Mouse (Mus musculus) gastrocnemius, postnatal 14 days (tissue): ENCODE results near the gene Gm6993. TPM values are rescaled to one million over a fixed set of nuclear protein-coding genes. Genes with fewer than 3 reads are reported as not detected.

Source experiments
- DNase-seq: peaks from one replicate; pipeline ENCODE4 v3.0.0; 2021; ENCODE audit warnings: mixed read lengths
- intact Hi-C: fragments of 180-260 bp; cut with DNase I; formaldehyde crosslinking; loops from one replicate; pipeline ENCODE4 v1.15.1; 2025; ENCODE audit warnings: low total_unique reads
- total RNA-seq, 2 experiments: library from RNA; stranded (reverse); gene quantifications; 2 replicates each; pipeline ENCODE4 v1.2.3; 2021

Gm6993 gene
- total RNA-seq, 2 experiments from 2014 or later = not detected

DNA sequence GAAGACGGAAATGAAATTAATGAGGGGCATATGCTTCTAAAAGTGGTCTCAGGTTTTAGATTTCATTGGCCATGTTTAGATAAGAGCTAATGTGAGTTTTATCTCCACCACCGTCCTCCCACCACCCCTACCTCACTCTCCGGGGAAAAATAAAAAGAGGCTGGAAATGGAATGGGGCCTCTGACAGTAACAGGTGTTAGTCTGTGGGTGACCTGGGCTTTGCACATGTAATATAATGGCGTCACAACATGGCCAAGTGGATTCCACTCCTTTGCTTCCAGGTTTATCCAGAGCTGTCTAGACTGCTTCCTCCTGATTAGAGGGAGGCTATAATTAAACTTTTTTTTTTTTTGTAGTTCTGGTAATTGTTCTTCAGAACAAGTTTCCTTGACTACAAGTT is 26.8 kb downstream of the Gm6993 start:
- no peak for DNase-seq
- intact Hi-C loops = loop anchor here (10.0 kb wide), 1 partner anchor 83 kb away; no protein-coding TSS in a partner anchor

DNA sequence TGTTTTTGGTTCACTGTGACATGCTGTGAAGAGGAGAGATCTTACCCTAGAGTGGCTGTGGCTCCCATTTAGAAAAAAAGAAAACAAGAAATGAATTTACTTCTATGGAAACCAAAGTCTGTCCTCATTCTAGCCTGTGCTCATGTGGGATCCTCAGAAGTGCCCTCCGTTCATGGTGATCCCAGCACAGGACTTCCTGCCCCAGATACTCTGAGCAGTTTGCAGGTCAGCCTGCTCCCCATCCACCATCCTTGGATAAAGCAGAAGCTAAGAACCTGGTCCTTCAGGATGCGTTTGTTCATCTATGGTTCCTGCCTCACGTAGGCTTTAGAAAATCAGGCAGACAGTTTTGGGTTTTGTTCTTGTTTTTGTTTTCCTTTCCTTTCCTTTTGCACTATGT is 27.7 kb downstream of the Gm6993 start:
- DNase-seq = no peak

DNA sequence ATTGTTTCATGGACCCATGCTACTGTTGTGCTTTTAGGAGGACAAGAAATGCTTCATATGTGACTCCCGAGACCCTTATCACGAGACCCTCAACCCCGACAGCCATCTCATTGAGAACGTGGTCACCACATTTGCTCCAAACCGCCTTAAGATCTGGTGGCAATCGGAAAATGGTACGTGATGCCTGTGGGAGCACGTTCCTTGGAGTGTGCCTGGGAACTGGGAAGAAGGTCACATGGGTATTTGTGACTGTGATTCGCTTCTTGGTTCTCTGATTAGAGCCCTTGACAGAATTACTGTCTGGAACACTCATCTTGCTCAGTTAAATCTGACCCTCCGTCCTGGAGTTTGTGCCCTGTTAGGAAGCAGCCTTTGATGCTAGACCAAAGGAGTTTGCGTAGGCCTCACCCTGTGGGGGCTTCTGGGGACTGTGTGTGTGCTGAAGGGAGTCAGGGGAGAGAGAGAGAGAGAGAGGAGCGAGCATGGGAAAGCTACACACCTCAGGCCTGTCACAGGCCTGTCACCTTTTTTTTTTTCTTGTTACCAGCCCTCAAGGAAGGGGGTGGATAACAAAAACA is 28.5 kb downstream of the Gm6993 start:
- no peak for DNase-seq
- intact Hi-C loops = loop anchor here (10.0 kb wide), 1 partner anchor 84 kb away; no protein-coding TSS in a partner anchor

More for the DNA sequence above, 27.7 kb downstream of the Gm6993 start:
- intact Hi-C loops = loop anchor here (10.0 kb wide), 1 partner anchor 84 kb away; no protein-coding TSS in a partner anchor

DNA sequence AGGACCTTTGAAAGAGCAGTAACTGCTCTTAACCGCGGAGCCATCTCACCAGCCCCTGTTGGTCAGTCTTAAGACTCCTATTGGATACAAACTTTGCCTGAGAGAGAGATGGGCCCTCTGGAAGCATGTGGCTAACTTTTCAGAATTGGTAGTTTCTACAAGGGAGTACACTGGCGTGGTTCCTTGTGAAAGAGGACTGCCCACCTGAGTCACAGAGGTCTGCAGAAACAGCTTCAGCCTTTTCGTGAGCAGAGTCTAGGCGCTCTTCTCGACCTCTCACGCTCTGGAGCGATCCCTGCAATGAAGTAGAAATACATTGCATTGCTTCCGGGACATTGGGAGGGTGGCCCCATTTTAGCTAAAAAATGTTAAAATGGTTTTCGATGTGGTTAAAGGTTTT is 29.8 kb downstream of the Gm6993 start:
- DNase-seq = no peak
- intact Hi-C loops = no loop called here

DNA sequence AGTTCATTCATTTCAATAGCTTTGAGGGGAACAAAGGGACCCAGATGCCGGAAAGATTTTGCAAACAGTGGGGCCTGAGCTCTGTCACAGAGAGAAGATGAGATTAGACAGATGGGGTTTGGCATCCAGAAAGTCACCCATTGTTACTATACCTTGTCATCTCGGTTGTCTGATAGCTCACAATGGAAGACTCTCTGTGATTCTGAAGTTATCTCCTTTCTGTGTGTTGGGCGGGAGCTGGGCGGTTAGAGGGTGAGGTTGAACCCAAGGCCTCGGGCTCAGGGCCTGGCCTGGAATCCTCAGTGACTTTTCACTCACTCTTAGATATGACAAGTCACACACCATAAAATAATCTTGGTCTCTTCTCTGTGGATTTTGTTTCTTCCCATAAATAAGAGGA is 30.2 kb downstream of the Gm6993 start:
- intact Hi-C loops = no loop called here
- DNase-seq = no peak

DNA sequence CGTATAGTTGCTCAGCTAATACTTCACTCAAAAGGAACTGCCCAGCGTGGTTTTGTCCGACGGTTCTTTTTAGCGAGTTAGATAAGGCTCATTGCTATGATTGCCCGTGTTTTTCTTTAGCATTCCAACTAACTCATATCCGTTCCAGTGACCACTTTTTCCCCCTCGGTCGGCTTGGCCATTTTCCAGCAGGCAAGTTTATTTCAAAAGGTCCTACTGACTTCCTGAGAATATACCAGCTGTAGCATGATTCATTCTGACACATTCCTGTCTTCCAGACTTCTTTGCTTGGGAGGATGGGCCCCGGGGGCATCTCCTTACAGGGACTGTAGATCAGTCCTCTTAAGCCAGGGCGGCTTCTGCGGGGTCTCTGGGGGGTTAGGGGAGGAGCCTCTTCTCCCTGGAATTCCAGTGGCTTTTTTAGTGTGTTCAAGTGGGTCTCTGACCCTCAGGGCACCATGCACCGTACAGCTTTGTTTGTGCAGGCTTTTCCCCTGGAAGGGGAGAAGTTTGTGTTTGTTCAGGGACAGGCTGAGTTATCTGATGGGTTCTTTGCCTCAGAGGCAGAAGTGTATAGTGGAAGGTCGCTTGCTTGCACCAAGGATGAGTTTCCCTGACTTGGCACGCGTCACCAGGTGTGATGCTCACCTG is 30.9 kb downstream of the Gm6993 start:
- DNase-seq = no peak
- intact Hi-C loops = no loop called here

DNA sequence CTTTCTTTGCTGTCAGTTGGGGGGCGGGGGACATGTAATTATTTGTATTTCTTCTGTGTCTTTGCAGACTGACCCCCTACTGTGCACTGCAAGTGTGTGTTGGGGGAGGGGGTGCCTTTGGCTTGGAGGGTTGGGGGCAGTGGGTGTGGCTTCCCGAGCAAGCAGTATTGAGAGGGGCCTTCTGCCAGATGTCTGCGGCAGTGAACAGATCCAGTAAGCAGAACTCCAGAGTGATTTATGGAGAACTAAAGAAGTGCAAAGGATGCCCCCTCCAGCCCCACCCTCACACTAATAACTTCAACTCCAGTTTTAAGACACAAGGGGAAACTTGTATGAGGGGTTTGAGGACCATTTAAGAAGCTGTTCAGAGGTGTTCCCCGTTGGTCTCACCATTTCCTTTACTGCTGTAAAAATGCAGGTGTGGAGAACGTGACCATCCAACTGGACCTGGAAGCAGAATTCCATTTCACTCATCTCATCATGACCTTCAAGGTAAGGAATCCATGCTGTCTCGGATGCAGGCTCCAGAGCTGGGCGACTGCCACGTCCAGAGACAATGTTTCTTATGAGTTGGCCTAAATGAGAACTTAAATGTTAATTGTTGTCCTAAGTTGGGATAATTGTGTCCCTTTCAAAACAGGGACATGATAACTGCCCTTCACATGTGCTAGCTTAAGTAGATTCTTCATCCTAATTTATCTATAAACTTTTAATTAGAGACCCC is 31.6 kb downstream of the Gm6993 start:
- DNase-seq = no peak
- intact Hi-C loops = no loop called here

DNA sequence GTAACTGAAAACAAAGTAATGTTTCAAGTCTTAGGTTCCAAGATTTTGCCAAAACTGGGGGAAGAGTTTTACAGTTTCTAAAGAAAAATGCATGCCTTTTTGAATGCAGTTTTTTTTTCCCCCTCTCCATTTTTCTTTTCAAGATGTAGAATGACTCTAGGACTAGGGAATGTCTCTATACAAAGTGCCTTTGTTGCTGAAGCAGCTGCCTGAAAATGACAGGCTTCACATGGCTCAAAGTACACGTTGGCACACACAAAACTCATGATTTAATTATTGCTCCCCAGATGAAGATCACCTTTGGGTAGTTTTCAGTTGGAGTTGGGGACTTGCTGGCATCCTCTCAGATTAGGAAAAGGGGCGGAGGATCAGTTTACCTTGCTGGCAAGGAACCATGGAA is 32.3 kb downstream of the Gm6993 start:
- no peak for DNase-seq
- intact Hi-C loops = no loop called here

DNA sequence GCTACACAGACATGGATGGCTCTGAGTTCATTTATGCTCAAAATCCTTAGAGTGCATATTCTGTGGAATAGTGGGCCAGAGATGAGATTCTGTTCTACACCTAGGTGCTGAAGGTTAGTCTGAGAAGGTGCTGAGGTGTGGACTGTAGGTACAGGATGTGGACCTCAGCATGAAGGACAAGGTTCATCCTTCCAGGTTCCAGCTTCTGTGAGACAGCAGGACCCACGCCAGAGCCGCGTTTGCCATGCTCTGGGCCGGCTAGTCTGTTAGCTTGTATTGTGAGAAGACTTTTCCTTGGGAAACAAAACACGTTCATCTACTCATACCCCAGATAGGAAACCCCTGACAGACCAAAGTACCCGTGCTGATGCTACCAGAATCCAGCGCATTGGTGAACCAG is 33.1 kb downstream of the Gm6993 start:
- no peak for DNase-seq
- intact Hi-C loops = no loop called here

DNA sequence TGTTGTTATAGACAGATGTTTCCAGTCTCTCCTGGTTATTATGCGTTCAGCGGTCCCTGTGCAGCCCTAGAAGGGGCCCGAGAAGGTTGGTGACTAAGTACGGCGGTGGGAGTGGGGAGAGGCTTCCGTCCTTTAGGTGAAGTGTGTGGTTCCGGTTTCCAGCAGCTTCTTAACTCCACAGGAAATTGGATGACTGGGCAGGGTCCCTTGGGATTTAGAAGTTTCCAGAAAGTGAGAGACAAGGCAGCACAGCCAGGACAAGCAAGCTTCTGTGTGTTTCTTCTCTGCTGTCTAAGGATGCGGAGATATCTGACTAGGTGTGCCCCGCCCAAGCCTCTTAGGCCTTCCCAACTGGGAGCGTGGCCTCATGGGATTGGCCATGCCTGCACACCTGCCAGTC is 34.8 kb downstream of the Gm6993 start:
- no peak for DNase-seq
- intact Hi-C loops = no loop called here

DNA sequence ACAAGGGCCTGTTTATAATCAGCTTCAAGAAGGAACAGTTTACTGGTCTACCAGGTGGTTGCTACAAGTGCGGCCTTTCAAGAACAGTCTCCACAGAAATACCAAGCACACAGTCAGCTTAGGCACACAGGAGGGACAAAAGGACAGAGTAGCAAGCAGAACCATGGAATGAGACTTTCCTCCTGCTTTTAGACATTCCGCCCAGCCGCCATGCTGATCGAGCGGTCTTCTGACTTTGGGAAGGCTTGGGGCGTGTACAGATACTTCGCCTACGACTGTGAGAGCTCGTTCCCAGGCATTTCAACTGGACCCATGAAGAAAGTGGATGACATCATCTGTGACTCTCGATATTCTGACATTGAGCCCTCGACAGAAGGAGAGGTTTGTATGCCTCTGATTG is 37.7 kb downstream of the Gm6993 start:
- intact Hi-C loops = no loop called here

DNA sequence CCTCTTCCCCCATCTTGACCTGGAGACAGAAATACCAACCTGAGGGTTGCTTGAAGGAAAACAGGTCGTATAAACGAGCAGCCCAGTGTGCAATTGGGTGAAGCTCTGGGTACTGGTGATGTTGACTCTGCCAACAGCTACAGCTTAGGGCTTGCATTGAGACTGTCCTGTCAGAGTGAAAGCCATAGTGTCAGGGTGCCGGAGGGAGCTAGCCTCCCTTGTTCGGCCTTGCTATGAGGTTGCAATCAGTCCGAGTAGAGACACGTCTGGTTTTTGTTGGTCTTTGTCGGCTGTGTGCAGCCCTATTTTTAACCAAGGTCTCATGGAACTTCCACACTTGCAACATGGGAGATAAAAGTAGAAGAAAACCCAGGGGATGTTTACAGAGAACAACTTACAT is 39.7 kb downstream of the Gm6993 start:
- no peak for DNase-seq
- intact Hi-C loops = no loop called here

More for the DNA sequence above, 37.7 kb downstream of the Gm6993 start:
- no peak for DNase-seq

DNA sequence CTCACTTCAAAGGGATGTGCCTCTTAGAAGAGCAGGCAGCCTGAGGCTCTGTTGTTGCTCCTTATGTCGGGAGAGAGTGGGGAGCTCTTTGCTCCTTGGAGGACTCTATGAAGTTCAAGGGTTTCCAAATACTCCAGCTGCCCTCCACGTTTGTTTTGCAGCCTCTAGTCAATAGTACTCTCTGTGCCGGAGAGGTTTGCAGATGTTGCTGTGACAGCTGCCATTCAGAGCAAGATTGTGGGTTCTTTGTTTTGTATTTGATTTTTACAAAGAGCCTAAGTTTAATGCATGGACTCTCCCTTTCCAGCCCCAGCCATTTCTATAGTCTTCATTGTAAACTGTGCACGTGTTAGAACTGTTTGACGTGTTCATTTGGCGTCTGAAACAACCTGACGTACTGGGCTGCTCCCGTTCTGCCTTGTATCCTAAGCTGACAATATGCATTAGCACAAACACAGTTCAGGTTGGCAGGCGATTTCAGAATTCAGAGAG is 40.6 kb downstream of the Gm6993 start:
- intact Hi-C loops = no loop called here

DNA sequence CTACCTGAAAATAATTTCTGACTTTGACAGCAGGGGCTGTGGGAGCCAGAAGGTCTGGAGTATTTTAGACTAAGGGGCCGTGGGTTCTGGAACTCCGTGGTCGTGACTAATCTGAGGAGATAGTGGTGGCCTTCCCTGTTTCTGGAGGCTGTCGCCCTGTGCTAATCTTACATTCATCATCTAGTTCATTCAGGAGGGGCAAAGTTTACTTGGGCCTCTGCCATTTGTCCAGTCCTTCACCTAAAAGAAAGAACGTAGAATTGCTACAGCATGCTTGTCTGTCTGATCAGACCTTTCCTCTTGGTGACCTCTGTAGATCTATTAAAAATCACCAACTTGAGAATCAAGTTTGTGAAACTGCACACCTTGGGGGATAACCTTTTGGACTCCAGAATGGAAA is 41.7 kb downstream of the Gm6993 start:
- intact Hi-C loops = no loop called here
- DNase-seq = no peak

More for the DNA sequence above, 40.6 kb downstream of the Gm6993 start:
- DNase-seq = no peak

DNA sequence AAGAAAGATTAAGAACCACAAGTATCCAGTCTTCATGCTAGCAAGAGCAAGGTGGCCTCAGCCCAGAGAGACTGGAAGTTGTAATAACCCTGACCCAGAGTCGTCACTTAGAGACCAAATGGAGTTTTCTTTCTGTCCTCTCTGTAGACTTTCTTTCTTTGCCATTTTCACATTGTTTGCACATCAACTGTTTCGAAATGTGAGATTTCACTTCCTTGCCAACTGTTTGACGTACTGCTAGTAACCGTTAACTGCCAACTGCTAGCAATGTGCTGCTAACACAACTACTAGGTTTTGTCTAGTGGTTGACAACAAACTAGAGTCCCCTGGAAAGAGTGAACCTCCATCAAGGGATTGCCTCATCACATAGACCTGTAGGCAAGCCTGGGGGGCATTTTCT is 42.6 kb downstream of the Gm6993 start:
- no peak for DNase-seq
- intact Hi-C loops = no loop called here

DNA sequence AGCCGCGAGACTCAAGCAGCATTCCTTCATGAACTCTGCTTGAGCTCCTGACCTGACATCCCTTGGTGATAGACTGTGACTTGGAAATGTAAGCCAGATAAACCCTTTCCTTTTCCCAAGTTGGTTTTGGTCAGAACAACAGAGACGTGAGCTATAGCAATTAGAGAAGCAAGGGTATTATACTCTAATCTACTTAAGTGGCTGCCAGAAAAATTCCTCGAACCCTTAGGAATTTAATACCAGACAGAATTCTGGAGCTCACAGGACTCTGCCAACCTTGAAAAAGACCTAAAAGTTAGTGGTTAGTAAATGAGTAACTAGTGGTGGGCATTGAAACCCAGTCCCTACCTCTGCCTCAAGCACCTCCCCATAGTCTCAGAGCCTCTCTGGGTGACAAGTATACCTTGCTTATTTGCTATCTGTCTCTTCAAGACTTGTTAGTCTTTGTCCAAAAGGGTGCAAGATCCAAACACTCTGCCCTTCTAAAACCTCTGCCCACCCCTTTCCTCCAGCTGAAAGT is 43.1 kb downstream of the Gm6993 start:
- no peak for DNase-seq
- intact Hi-C loops = no loop called here

DNA sequence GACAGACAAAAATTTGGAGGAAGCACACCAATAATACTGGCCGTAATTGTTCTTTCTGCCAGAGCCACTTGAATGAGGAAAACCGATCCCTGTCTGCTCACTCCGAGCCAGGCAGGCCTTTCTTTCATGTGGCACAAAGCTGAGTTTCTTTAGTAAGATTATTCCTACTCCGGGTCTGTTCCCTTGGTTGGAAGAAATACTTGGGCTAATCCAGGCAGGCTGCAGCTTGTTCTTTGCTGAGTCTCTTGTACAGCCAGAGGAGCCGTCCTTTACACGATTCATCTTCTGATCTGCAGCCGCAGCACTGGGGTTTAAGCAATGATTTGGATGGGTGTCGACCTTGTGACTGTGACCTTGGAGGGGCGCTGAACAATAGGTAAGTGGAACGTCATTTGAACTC is 48.5 kb downstream of the Gm6993 start:
- no peak for DNase-seq
- intact Hi-C loops = no loop called here
